Mouse (Mus musculus) neural tube, embryonic 11.5 days (tissue): Measurements from ENCODE around the gene Tgfbr3. TPM values are rescaled to one million over a fixed set of nuclear protein-coding genes. Genes with fewer than 3 reads are reported as not detected.

ENCODE experiments used
- ATAC-seq: fragments of 200-750 bp; cut with Nextera tagmentation; 2 replicates; pipeline ENCODE4 v1.8.0; 2017; ENCODE audit warnings: moderate number of reproducible peaks, mild to moderate bottlenecking, moderate TSS enrichment, moderate library complexity; ENCODE audit not compliant: insufficient read depth, low FRiP score, low TSS enrichment
- DNase-seq: peaks from one replicate; pipeline ENCODE4 v3.0.0-alpha.2; 2015; ENCODE audit warnings: low spot score
- H3K27ac ChIP-seq: fragments of 300-500 bp; sonication (generic); 2 replicates; pipeline ENCODE4 v1.5.1; 2014; ENCODE audit warnings: low read depth, mild to moderate bottlenecking, low read length
- H3K27me3 ChIP-seq: fragments of 300-500 bp; sonication (generic); 2 replicates; pipeline ENCODE4 v1.6.1; 2014; ENCODE audit warnings: mild to moderate bottlenecking, low read length, mixed read lengths; ENCODE audit not compliant: control insufficient read depth, insufficient read depth
- H3K36me3 ChIP-seq: fragments of 300-500 bp; sonication (generic); 2 replicates; pipeline ENCODE4 v1.6.1; 2014; ENCODE audit warnings: mild to moderate bottlenecking, low read length, moderate library complexity, mixed read lengths; ENCODE audit not compliant: control insufficient read depth, insufficient read depth
- H3K4me1 ChIP-seq: fragments of 300-500 bp; sonication (generic); 2 replicates; pipeline ENCODE4 v1.6.1; 2014; ENCODE audit warnings: low read length, mixed read lengths; ENCODE audit not compliant: control insufficient read depth, insufficient read depth
- H3K4me2 ChIP-seq: fragments of 300-500 bp; sonication (generic); 2 replicates; pipeline ENCODE4 v1.6.1; 2014; ENCODE audit warnings: low read depth, mild to moderate bottlenecking, moderate library complexity
- H3K4me3 ChIP-seq: fragments of 300-500 bp; sonication (generic); 2 replicates; pipeline ENCODE4 v1.5.1; 2014; ENCODE audit warnings: low read depth, low read length
- H3K9ac ChIP-seq: fragments of 300-500 bp; sonication (generic); 2 replicates; pipeline ENCODE4 v1.6.1; 2014; ENCODE audit warnings: mild to moderate bottlenecking, low read length
- H3K9me3 ChIP-seq: fragments of 300-500 bp; sonication (generic); 2 replicates; pipeline ENCODE4 v1.6.1; 2016; ENCODE audit warnings: low read length; ENCODE audit not compliant: control insufficient read depth
- WGBS: fragments of 180-500 bp; shearing (Covaris S2); extraction: QIAGEN DNeasy Blood & Tissue Kit; methylation state at CpG from one replicate; pipeline ENCODE4 v1.1.7; 2014; 5-methylcytosine and 5-hydroxymethylcytosine counted together
- polyA plus RNA-seq: library from polyadenylated mRNA; unstranded; fragments of >200 nt; fragmentation: Nextera tagmentation; extraction: Ambion mirVana; gene quantifications from 2 replicates; pipeline ENCODE4 v1.2.1, GENCODE M21; 2014

The Tgfbr3 gene
- polyA plus RNA-seq, 1 experiment from 2014 or later, result 8.2 TPM

DNA sequence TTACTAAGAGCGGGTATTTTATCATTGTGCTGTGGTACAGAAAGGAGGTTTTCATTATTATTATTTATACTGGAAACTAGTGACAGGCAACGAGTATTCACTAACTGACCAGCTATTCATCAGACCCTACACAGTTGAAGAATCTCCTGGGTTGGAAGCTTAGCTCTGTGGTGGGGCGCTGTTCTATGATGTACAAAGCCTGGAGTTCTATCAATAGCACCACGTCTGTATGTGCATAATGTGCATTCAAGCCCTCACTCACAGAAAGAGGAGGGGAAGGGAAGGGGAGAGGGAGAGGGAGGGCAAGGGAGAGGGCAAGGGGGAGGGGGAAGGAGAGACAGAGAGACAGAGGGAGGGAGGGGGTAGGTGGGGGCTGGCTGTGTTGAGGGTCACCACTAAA is 215.1 kb downstream of the Tgfbr3 start:
- Histone ChIP-seq H3K36me3 (no peaks in the 10 kb centered on the region), H3K9ac (no peak overlapping the region), H3K9me3 (no peaks in the 10 kb centered on the region), H3K4me3 (no peak overlapping the region), H3K27me3 (no peaks in the 10 kb centered on the region), H3K27ac (no peak overlapping the region), H3K4me1 (0 out of 2 replicates have a peak, but pooled peaks cover 3% of the 10 kb centered on the region), H3K4me2 (no peak overlapping the region)
- DNase-seq (no peak), ATAC-seq (no peak)
- 44% methylated on average over 4 of the region's 4 CpGs for WGBS

- 0 out of 2 replicates have a peak, but pooled peaks cover 3% of the 10 kb centered on the region for H3K4me1 ChIP-seq
- ATAC-seq (no peak), DNase-seq (no peak)
- no peaks in the 10 kb centered on the region for H3K9me3 ChIP-seq
- 48% methylated on average over 3 of the region's 3 CpGs for WGBS
- no peak overlapping the region for H3K4me3 ChIP-seq
- no peak overlapping the region for H3K9ac ChIP-seq
- no peaks in the 10 kb centered on the region for H3K27me3 ChIP-seq
- H3K36me3 ChIP-seq, result no peaks in the 10 kb centered on the region
- no peak overlapping the region for H3K4me2 ChIP-seq
- no peak overlapping the region for H3K27ac ChIP-seq
Observed at GRCm38 (mm10) chr5:107073536-107073935, 215.9 kb downstream of the Tgfbr3 start.

DNA sequence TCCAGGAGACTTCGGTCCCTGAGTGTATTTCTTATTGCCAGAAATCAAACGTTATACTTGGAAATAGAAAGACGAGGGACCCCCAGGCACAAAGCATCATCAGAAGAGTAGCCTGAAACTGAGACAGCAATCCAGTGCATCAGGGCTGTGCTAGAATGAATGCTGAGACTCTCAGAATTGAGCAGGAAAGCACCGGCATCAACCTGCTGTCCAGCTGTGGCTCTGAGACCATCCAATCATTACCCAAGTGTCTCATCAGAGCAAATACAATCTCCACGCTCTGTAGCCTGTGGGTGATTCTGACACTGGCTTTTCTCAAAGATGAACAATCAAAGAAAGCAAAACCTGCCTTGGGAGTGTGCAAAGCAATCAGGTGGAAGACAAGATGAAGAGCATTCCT is 221.3 kb downstream of the Tgfbr3 start:
- Histone ChIP-seq H3K4me3 (no peak overlapping the region), H3K9me3 (no peaks in the 10 kb centered on the region), H3K27ac (no peak overlapping the region), H3K4me2 (no peak overlapping the region), H3K4me1 (no peaks in the 10 kb centered on the region), H3K9ac (no peak overlapping the region), H3K27me3 (no peaks in the 10 kb centered on the region), H3K36me3 (no peaks in the 10 kb centered on the region)
- WGBS, result 77% methylated on average over 5 of the region's 5 CpGs
- no peak for DNase-seq
- no peak for ATAC-seq

DNA sequence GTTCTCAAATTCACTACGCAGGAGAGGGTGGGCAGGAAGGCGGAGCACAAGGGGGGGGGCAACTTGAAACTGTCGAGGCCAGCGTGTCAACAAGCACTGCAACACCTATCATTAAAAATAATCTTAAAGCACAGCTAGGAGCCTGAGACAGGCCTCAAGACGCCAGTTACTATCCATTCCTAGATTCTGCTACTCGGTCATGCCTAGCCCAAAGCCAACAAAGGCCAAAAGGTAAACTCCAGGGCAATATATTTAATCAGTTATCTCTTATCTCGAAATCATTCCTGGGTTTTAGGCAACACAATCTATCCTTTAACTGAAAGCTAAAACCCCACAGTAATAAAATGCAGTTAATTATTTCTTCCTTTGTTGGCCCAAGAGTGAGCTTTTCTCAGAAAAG is 221.9 kb downstream of the Tgfbr3 start:
- no peaks in the 10 kb centered on the region for H3K36me3 ChIP-seq
- no peak overlapping the region for H3K27ac ChIP-seq
- H3K27me3 ChIP-seq, result no peaks in the 10 kb centered on the region
- DNase-seq (no peak), ATAC-seq (no peak)
- no peak overlapping the region for H3K4me2 ChIP-seq
- H3K9me3 ChIP-seq, result no peaks in the 10 kb centered on the region
- whole genome bisulfite sequencing, result 86% methylated on average over 7 of the region's 7 CpGs
- no peaks in the 10 kb centered on the region for H3K4me1 ChIP-seq
- no peak overlapping the region for H3K9ac ChIP-seq
- no peak overlapping the region for H3K4me3 ChIP-seq

DNA sequence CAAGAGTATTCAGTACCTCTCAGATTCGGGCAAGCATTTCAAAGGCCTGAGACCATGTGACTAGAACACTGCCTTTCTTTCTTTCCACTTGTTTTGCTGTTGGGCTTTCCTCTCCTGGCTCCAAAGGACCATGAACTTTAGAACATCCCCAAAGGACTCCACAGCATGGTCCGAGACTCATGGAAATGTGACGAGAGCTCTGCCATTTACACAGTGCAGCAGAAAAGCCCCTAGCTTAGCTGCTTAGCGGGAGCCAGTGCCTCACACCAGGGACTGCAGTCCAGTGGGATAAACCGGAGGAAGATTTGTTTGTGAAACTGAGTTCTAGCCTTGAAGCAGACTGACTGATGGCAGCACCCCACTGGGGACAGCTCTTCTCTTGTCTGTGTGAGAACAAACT is 224.5 kb downstream of the Tgfbr3 start:
- Histone ChIP-seq H3K4me3 (no peak overlapping the region), H3K9ac (no peak overlapping the region), H3K9me3 (no peaks in the 10 kb centered on the region), H3K27ac (no peak overlapping the region), H3K4me1 (no peaks in the 10 kb centered on the region), H3K36me3 (no peaks in the 10 kb centered on the region), H3K4me2 (no peak overlapping the region), H3K27me3 (no peaks in the 10 kb centered on the region)
- 69% methylated on average over 5 of the region's 5 CpGs for WGBS
- no peak for DNase-seq
- ATAC-seq, result no peak

DNA sequence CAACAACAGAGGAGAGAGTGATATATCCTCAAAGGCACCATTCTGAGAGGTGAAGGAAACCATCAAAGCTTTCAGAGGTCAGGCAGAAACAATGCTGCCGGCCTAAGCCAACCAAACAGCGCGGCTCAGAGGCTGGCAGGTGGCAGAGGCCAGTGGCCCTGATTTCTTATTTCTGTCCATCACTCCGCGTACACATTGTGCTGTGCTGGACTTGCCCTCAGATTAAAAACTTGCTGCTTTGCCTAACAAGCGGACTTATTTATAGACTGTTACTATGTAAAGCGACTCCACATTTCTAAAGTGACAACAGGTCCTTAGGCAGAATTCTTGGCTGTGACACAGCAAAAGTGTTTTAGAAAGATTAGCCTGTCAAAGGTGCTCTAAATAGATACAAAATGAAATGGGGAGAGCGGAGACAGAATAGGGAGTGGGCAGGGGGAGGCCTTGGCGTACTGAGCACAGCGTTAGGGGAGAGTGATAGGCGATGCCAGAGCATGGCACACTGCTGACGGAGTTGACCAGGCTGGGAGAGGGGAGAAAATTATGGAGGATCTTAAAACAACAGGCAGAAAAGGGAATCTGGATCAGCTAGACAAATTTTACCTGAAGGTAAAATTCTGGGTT is 227.1 kb downstream of the Tgfbr3 start:
- no peaks in the 10 kb centered on the region for H3K4me1 ChIP-seq
- no peak overlapping the region for H3K4me2 ChIP-seq
- no peak overlapping the region for H3K4me3 ChIP-seq
- H3K36me3 ChIP-seq, result no peaks in the 10 kb centered on the region
- H3K9me3 ChIP-seq, result no peaks in the 10 kb centered on the region
- H3K9ac ChIP-seq, result no peak overlapping the region
- ATAC-seq (no peak), DNase-seq (no peak)
- no peaks in the 10 kb centered on the region for H3K27me3 ChIP-seq
- WGBS, result 77% methylated on average over 12 of the region's 12 CpGs
- H3K27ac ChIP-seq, result no peak overlapping the region

DNA sequence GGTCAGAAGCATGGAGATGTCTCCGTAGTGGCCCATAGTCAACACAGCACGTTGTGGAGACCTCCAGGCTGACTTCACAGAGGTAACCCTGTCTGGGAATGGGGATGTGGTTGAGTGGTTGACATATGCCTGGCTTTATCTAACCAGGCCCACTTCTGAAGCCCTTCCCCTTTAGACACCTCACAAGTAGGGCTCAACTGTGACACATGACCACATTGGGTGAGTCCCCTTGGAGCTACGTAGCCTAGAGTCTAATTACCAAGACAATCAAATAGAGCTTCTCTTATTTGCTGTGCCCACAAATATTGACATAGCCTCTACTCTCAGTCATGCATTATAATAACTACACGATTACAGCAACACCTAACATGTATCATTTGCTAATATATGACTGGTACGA is 229.9 kb downstream of the Tgfbr3 start:
- H3K9ac ChIP-seq, result no peak overlapping the region
- no peaks in the 10 kb centered on the region for H3K9me3 ChIP-seq
- no peaks in the 10 kb centered on the region for H3K36me3 ChIP-seq
- H3K27ac ChIP-seq, result no peak overlapping the region
- DNase-seq (no peak), ATAC-seq (no peak)
- H3K4me2 ChIP-seq, result no peak overlapping the region
- peaks cover 8% of the 10 kb centered on the region; the same call in 1 of the 2 replicates for H3K4me1 ChIP-seq
- 85% methylated on average over 5 of the region's 5 CpGs for WGBS
- no peaks in the 10 kb centered on the region for H3K27me3 ChIP-seq
- no peak overlapping the region for H3K4me3 ChIP-seq

GRCm38 (mm10) chr5:107058642-107059041 is 230.8 kb downstream of the Tgfbr3 start:
- H3K4me1 ChIP-seq, result peaks cover 8% of the 10 kb centered on the region; the same call in 1 of the 2 replicates
- H3K4me2 ChIP-seq, result no peak overlapping the region
- 66% methylated on average over 4 of the region's 4 CpGs for WGBS
- H3K9me3 ChIP-seq, result no peaks in the 10 kb centered on the region
- no peak overlapping the region for H3K9ac ChIP-seq
- no peak for DNase-seq
- no peaks in the 10 kb centered on the region for H3K27me3 ChIP-seq
- H3K27ac ChIP-seq, result no peak overlapping the region
- H3K36me3 ChIP-seq, result no peaks in the 10 kb centered on the region
- no peak overlapping the region for H3K4me3 ChIP-seq
- no peak for ATAC-seq
